Mouse (Mus musculus): ENCODE measurements around the gene Zfhx3. TPM values are rescaled to one million over a fixed set of nuclear protein-coding genes. Genes with fewer than 3 reads are reported as not detected.

The Zfhx3 gene
- polyA plus RNA-seq, 1 experiment from 2014 or later, result 19.8 TPM

DNA sequence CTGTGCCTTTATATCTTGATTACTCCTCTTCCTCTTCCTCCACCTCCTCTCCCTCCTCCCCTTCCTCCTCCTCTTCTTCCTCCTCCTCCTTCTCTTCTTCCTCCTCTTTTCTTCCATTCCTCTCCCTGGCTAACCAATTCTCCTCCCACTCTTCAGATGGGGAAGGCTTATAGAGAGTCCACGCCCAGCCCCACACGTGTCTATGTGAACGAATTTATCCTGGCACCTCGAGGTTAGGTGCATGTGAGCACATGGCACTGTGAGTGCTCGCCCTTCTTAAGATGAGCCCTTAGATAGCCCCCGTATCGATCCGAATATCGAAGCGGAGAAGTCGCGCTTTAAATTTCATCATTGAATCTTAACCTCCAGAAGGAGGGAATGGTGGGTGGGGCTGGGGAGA lies 359.2 kb downstream of the Zfhx3 start:
- Histone ChIP-seq H3K4me1 (ENCODE audit: insufficient read depth) (no peaks in the 10 kb centered on the region), H3K4me3 (ENCODE audit: low read depth, low read length) (no peak overlapping the region), H3K9me3 (ENCODE audit: low read depth, low read length) (no peaks in the 10 kb centered on the region), H3K27ac (ENCODE audit: low read depth) (no peak overlapping the region), H3K36me3 (ENCODE audit: insufficient read depth) (no peaks in the 10 kb centered on the region), H3K27me3 (ENCODE audit: insufficient read depth, low read length) (no peaks in the 10 kb centered on the region), H3K9ac (no peak overlapping the region), H3K4me2 (no peak overlapping the region)
- WGBS, result 87% methylated on average over 12 of the region's 12 CpGs
- DNase-seq (no peak), ATAC-seq (ENCODE audit: insufficient read depth) (no peak)
- TF ChIP-seq CTCF (IDR thresholded peaks at IDR 0.05; ENCODE audit: low read depth), result no peak

DNA sequence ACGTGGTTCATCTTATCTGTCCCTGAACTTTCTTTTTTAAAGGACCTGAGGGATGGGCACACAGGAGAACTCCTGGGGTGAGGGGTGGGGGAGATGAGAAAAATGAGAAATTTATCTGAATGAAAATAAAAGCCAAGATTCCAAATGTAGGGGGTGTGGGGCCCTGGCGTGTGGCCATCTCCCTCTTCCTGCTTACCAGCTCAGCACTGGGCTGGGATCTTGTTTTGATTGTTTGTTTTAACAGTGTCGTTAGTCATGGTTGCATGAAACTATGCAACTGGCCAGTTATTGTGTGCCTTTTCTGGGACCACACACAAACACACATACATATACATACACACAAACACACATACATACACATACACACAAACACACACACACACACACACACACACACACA lies 362.9 kb downstream of the Zfhx3 start:
- no peak for TF ChIP-seq CTCF (IDR thresholded peaks at IDR 0.05; ENCODE audit: low read depth)
- no peaks in the 10 kb centered on the region for H3K4me1 ChIP-seq (ENCODE audit: insufficient read depth)
- H3K4me2 ChIP-seq, result no peak overlapping the region
- H3K9me3 ChIP-seq (ENCODE audit: low read depth, low read length), result no peaks in the 10 kb centered on the region
- H3K27ac ChIP-seq (ENCODE audit: low read depth), result no peak overlapping the region
- H3K4me3 ChIP-seq (ENCODE audit: low read depth, low read length), result no peak overlapping the region
- H3K36me3 ChIP-seq (ENCODE audit: insufficient read depth), result no peaks in the 10 kb centered on the region
- peak; percentile 69 for DNase-seq
- no peak for ATAC-seq (ENCODE audit: insufficient read depth)
- no peak overlapping the region for H3K9ac ChIP-seq
- 28% methylated on average over 3 of the region's 3 CpGs for WGBS
- no peaks in the 10 kb centered on the region for H3K27me3 ChIP-seq (ENCODE audit: insufficient read depth, low read length)

DNA sequence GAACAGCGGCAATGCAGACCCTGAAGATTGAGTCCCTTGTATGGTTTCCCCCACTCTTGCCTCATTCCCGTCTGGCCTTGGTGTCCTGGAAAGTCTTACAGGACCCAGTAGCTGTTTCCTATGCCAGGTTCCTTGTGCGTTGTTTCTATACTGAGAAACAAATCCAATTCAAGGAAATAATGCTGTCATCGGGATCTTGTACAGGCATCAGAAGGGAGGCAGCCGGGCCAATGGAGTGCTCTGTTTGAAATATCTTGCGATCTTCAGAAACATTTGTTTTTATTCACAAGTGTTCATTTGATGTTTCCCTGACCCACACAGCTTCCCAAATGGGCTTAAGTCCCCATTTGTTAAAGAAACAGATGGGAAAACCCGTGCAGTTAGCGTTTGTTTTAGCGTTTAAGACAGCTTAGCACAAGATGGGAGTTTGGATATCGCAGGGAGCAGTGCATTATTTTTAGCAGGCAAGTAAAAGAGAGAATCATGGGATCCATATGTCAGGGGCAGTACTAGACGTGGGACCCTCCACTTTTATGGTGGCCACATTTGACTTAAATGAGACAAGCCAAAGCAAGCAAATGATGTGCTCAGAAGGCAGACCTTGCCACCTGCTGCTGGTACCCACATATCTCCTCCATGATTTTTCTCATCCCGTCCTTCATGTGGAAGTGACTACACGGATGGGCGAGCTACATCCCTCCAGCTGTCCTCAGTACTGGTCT lies 367.2 kb downstream of the Zfhx3 start:
- no peak overlapping the region for H3K27ac ChIP-seq (ENCODE audit: low read depth)
- no peak for ATAC-seq (ENCODE audit: insufficient read depth)
- no peak overlapping the region for H3K9ac ChIP-seq
- no peaks in the 10 kb centered on the region for H3K9me3 ChIP-seq (ENCODE audit: low read depth, low read length)
- DNase-seq, result peak; percentile 36
- no peak for TF ChIP-seq CTCF (IDR thresholded peaks at IDR 0.05; ENCODE audit: low read depth)
- no peaks in the 10 kb centered on the region for H3K4me1 ChIP-seq (ENCODE audit: insufficient read depth)
- H3K36me3 ChIP-seq (ENCODE audit: insufficient read depth), result no peaks in the 10 kb centered on the region
- 50% methylated on average over 14 of the region's 14 CpGs for WGBS
- H3K4me2 ChIP-seq, result no peak overlapping the region
- H3K4me3 ChIP-seq (ENCODE audit: low read depth, low read length), result no peak overlapping the region
- no peaks in the 10 kb centered on the region for H3K27me3 ChIP-seq (ENCODE audit: insufficient read depth, low read length)

DNA sequence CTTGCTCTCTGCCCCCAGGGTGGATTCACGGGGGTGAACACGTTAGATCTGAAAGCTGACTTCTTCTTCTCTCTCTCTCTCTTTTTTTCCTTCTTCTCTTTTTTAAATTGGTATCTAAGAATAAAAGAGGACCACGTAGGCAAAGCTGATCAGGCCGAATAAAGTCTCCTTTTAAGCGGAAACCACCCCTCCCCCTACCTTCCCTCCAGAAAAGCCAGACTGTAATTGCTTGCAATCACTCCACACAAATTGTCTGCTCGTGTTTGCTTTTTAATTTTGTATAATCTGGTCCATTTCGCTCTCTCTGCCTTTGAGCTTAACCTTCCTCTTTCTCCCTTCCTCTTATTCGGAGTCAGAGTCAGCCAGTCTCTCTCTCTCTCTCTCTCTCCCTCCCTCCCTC lies 372.6 kb downstream of the Zfhx3 start:
- WGBS, result 42% methylated on average over 8 of the region's 8 CpGs
- Histone ChIP-seq H3K4me2 (no peak overlapping the region), H3K36me3 (ENCODE audit: insufficient read depth) (no peaks in the 10 kb centered on the region), H3K27me3 (ENCODE audit: insufficient read depth, low read length) (no peaks in the 10 kb centered on the region), H3K4me3 (ENCODE audit: low read depth, low read length) (no peak overlapping the region), H3K9me3 (ENCODE audit: low read depth, low read length) (no peaks in the 10 kb centered on the region), H3K27ac (ENCODE audit: low read depth) (no peak overlapping the region), H3K9ac (no peak overlapping the region), H3K4me1 (ENCODE audit: insufficient read depth) (no peaks in the 10 kb centered on the region)
- DNase-seq (no peak), ATAC-seq (ENCODE audit: insufficient read depth) (no peak)
- no peak for TF ChIP-seq CTCF (IDR thresholded peaks at IDR 0.05; ENCODE audit: low read depth)

DNA sequence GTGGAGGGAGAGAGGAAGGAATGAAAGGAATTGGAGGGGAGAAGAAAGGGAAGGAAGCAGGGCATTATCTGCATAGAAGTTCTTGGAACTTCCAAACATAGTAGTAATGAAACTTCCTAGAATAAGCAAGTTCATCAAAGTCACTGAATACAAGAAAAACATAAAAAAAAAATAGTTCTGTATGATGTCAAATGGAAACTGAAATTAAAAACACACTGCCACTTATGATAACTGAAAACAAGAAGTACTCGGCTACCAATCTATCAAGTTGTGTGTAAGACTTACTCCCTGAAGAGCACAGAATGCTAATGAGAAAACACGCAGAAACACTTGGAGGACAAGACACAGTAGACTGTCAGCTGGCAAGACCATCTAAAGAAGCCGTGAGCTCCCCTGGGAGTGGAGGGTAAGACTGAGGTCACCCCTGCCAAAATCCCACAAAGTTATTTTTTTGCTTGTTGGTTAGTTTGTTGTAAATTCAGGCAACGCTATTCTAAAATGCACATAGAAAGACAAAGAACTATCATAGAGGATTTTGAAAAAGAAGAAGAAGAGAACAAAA lies 375.2 kb downstream of the Zfhx3 start:
- no peak overlapping the region for H3K4me3 ChIP-seq (ENCODE audit: low read depth, low read length)
- TF ChIP-seq CTCF (IDR thresholded peaks at IDR 0.05; ENCODE audit: low read depth), result no peak
- H3K36me3 ChIP-seq (ENCODE audit: insufficient read depth), result no peaks in the 10 kb centered on the region
- no peaks in the 10 kb centered on the region for H3K27me3 ChIP-seq (ENCODE audit: insufficient read depth, low read length)
- ATAC-seq (ENCODE audit: insufficient read depth), result no peak
- H3K9ac ChIP-seq, result no peak overlapping the region
- H3K27ac ChIP-seq (ENCODE audit: low read depth), result no peak overlapping the region
- no peaks in the 10 kb centered on the region for H3K9me3 ChIP-seq (ENCODE audit: low read depth, low read length)
- no peaks in the 10 kb centered on the region for H3K4me1 ChIP-seq (ENCODE audit: insufficient read depth)
- WGBS, result 79% methylated on average over 4 of the region's 4 CpGs
- no peak for DNase-seq
- H3K4me2 ChIP-seq, result no peak overlapping the region

DNA sequence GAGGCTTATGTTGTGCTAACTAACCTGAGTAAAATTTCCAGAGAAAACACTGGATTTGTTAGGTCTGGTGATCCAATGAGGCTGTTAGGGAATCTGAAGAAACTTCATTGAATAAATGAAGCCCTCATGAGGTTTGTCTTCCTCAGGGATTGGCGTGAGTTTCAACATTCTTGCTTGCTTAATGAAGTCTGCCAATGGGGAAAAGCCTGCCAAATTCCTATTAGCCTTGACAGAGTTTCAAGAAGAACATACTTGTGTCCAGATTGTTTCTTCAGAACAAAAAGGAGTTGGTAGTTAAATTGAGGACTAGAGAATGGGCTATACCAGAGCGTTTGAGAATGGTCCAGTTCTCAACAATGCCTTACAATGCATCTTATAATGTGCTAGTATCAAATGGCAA lies 385.3 kb downstream of the Zfhx3 start:
- no peak overlapping the region for H3K4me3 ChIP-seq (ENCODE audit: low read depth, low read length)
- DNase-seq, result peak; percentile 47
- 76% methylated on average over 2 of the region's 2 CpGs for WGBS

DNA sequence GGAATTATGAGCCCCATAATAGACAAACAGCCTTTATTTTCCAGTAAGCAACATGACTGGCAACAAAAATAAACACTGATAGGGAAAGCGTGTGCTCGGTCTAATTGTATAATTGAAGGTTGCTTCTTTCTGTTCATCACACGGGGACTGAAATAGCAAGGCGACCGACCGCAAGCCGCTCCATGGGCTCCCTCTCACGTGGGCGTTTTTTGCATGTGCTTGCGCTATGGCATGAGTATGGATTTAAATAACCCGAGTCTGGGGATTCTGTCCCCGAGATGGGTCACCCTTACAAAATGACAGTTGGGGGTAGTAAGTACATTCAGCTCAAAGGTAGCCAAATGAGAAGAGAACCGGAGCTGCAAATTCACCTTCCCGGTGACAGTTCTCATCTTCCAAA lies 405.9 kb downstream of the Zfhx3 start:
- Histone ChIP-seq H3K4me3 (ENCODE audit: low read depth, low read length) (no peak overlapping the region), H3K4me2 (no peak overlapping the region), H3K27ac (ENCODE audit: low read depth) (no peak overlapping the region)

More for the DNA sequence above, 385.3 kb downstream of the Zfhx3 start:
- Histone ChIP-seq H3K4me2 (no peak overlapping the region), H3K9ac (no peak overlapping the region), H3K27me3 (ENCODE audit: insufficient read depth, low read length) (no peaks in the 10 kb centered on the region), H3K27ac (ENCODE audit: low read depth) (no peak overlapping the region), H3K36me3 (ENCODE audit: insufficient read depth) (no peaks in the 10 kb centered on the region), H3K4me1 (ENCODE audit: insufficient read depth) (no peaks in the 10 kb centered on the region), H3K9me3 (ENCODE audit: low read depth, low read length) (no peaks in the 10 kb centered on the region)
- ATAC-seq (ENCODE audit: insufficient read depth), result no peak
- no peak for TF ChIP-seq CTCF (IDR thresholded peaks at IDR 0.05; ENCODE audit: low read depth)

More for the DNA sequence above, 405.9 kb downstream of the Zfhx3 start:
- H3K27me3 ChIP-seq (ENCODE audit: insufficient read depth, low read length), result no peaks in the 10 kb centered on the region
- 61% methylated on average over 14 of the region's 14 CpGs for WGBS
- no peak for TF ChIP-seq CTCF (IDR thresholded peaks at IDR 0.05; ENCODE audit: low read depth)
- H3K4me1 ChIP-seq (ENCODE audit: insufficient read depth), result no peaks in the 10 kb centered on the region
- H3K36me3 ChIP-seq (ENCODE audit: insufficient read depth), result no peaks in the 10 kb centered on the region
- no peak for DNase-seq
- no peak overlapping the region for H3K9ac ChIP-seq
- no peak for ATAC-seq (ENCODE audit: insufficient read depth)
- H3K9me3 ChIP-seq (ENCODE audit: low read depth, low read length), result no peaks in the 10 kb centered on the region

Measured in lung, embryonic 14.5 days (tissue).